Mouse (Mus musculus): ENCODE measurements around the gene Grid2. TPM values are rescaled to one million over a fixed set of nuclear protein-coding genes. Genes with fewer than 3 reads are reported as not detected.
A peak's percentile ranks its signal among the peaks of the same experiment; 100 is the strongest.

Gene Grid2
- polyA plus RNA-seq, 1 experiment from 2014 or later, result 1.3 TPM

DNA sequence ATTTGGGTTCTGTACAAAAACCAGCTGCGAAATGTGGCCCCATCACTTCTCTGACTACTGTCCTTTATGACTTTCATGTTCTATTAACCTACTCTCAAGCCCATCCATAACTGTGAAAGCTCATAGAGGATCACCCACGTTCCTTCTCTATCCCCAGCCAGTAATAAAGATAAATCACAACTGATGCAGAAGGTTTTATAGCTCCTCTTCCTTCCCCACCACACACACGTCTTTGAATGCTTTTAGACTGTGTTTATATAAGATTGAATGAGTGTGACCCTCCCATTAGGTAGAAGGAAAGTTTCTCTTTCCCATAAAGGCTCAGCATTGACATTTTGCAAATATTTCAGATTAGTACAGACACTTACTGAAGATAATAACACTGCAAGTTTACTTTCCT is 1350.1 kb downstream of the Grid2 start:
- Histone ChIP-seq H3K9ac (replicated peaks) (no peak overlapping the region), H3K27ac (no peak overlapping the region), H3K4me1 (replicated peaks) (no peaks in the 10 kb centered on the region), H3K36me3 (no peaks in the 10 kb centered on the region), H3K4me2 (no peak overlapping the region), H3K9me3 (no peaks in the 10 kb centered on the region), H3K4me3 (replicated peaks) (no peak overlapping the region), H3K27me3 (no peaks in the 10 kb centered on the region)
- WGBS, result 32% methylated on average over 3 of the region's 3 CpGs
- no peak for ATAC-seq (ENCODE audit: insufficient number of reproducible peaks, insufficient read depth, low FRiP score, low TSS enrichment, low read depth)

- Histone ChIP-seq H3K4me2 (no peak overlapping the region), H3K36me3 (no peaks in the 10 kb centered on the region), H3K9ac (replicated peaks) (no peak overlapping the region), H3K27me3 (no peaks in the 10 kb centered on the region), H3K4me1 (replicated peaks) (no peaks in the 10 kb centered on the region), H3K9me3 (no peaks in the 10 kb centered on the region), H3K27ac (no peak overlapping the region), H3K4me3 (replicated peaks) (no peak overlapping the region)
- no peak for ATAC-seq (ENCODE audit: insufficient number of reproducible peaks, insufficient read depth, low FRiP score, low TSS enrichment, low read depth)
- WGBS, result 96% methylated on average over 1 of the region's 1 CpGs
Observed at GRCm38 (mm10) chr6:64607041-64607440, 1351.4 kb downstream of the Grid2 start.

DNA sequence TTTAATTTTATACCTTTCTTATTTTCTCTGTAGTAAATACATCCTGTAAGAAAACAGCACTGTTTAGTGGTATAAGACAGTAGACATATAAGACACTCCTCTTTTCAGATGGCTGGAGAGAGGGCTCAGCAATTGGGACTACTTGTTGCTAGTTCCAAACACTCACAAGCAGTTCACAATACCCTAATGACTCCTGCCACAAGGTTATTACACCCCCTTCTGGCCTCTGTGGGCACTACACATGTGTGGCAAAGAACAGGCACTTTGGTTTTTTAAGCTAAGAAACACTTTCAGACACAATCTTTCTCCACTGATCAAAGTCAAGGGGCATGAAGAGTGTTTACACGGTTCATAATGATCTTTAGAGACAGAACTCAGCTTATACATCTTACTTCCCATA is 1352.3 kb downstream of the Grid2 start:
- ATAC-seq (ENCODE audit: insufficient number of reproducible peaks, insufficient read depth, low FRiP score, low TSS enrichment, low read depth), result no peak
- H3K4me3 ChIP-seq (replicated peaks), result no peak overlapping the region
- H3K36me3 ChIP-seq, result no peaks in the 10 kb centered on the region
- no peak overlapping the region for H3K27ac ChIP-seq
- no peak overlapping the region for H3K9ac ChIP-seq (replicated peaks)
- 20% methylated on average over 1 of the region's 1 CpGs for WGBS
- H3K9me3 ChIP-seq, result no peaks in the 10 kb centered on the region
- no peaks in the 10 kb centered on the region for H3K4me1 ChIP-seq (replicated peaks)
- no peak overlapping the region for H3K4me2 ChIP-seq
- no peaks in the 10 kb centered on the region for H3K27me3 ChIP-seq

- no peaks in the 10 kb centered on the region for H3K36me3 ChIP-seq
- H3K27ac ChIP-seq, result no peak overlapping the region
- H3K27me3 ChIP-seq, result no peaks in the 10 kb centered on the region
- no peak for ATAC-seq (ENCODE audit: insufficient number of reproducible peaks, insufficient read depth, low FRiP score, low TSS enrichment, low read depth)
- no peak overlapping the region for H3K9ac ChIP-seq (replicated peaks)
- H3K4me3 ChIP-seq (replicated peaks), result no peak overlapping the region
- no peaks in the 10 kb centered on the region for H3K9me3 ChIP-seq
- no peak overlapping the region for H3K4me2 ChIP-seq
- 54% methylated on average over 4 of the region's 4 CpGs for WGBS
- H3K4me1 ChIP-seq (replicated peaks), result no peaks in the 10 kb centered on the region; the same call in 1 of the 2 replicates
Observed at GRCm38 (mm10) chr6:64616843-64617242, 1361.2 kb downstream of the Grid2 start.

DNA sequence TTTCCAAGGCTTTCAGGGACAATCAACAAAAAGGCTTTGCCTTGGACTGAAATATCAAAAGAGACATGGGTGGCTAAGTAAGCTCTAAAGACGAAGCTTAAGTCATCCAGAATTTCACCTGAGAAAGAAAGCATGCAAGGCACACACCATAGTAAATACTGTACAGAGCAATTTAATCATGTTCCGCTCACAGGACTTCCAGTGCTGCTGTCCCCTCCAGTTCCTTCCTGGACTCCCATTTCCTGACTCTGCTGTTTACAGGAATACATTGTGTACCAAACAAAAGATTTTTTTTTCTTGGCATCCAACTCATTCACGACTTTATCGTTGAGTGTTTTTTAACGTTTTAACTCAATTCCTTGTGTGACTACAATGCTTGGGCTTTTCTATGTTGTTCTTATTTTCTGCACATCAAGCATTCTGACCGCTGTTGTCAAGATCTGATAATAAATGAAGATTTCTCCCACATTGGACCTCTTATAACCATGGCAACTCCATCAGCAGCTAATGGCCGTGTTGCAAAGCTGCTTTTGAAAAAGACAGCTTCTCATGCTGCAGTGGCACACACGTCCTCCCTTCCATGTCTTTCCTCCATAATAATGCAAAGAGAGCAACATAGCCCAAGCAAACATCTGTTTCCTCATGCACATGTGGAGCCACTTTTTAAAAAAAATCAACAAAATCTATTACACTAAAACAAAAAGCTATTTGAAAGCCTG is 1361.9 kb downstream of the Grid2 start:
- no peak overlapping the region for H3K4me3 ChIP-seq (replicated peaks)
- no peak overlapping the region for H3K27ac ChIP-seq
- H3K9me3 ChIP-seq, result no peaks in the 10 kb centered on the region
- no peak overlapping the region for H3K4me2 ChIP-seq
- no peak overlapping the region for H3K9ac ChIP-seq (replicated peaks)
- 78% methylated on average over 8 of the region's 8 CpGs for WGBS
- no peak for ATAC-seq (ENCODE audit: insufficient number of reproducible peaks, insufficient read depth, low FRiP score, low TSS enrichment, low read depth)
- H3K4me1 ChIP-seq (replicated peaks), result no peaks in the 10 kb centered on the region; the same call in 1 of the 2 replicates
- no peaks in the 10 kb centered on the region for H3K36me3 ChIP-seq
- no peaks in the 10 kb centered on the region for H3K27me3 ChIP-seq

DNA sequence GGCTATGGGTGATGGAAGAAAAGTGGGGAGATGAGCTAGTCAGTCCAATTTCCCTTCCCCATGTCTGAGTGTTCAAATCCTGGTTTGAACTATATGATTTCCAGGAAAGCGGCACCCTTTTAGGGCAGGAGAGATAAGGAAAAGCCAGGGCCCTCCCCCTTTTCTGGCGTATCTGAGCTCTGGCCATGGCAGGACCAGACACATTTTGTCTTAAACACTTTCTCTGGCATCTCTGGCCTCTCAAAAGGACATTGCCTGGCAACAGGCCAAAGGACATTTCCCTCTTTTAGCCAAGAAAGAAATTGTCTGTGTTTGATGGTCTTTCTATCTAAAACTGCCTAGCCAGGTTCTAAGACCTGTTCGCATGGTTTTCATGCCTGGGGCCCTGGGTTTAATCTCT is 1367.7 kb downstream of the Grid2 start:
- Histone ChIP-seq H3K9me3 (no peaks in the 10 kb centered on the region), H3K36me3 (no peaks in the 10 kb centered on the region), H3K27me3 (no peaks in the 10 kb centered on the region), H3K4me3 (replicated peaks) (no peak overlapping the region), H3K9ac (replicated peaks) (no peak overlapping the region), H3K4me2 (no peak overlapping the region), H3K27ac (no peak overlapping the region), H3K4me1 (replicated peaks) (no peaks in the 10 kb centered on the region; the same call in 1 of the 2 replicates)
- WGBS, result 52% methylated on average over 3 of the region's 3 CpGs
- ATAC-seq (ENCODE audit: insufficient number of reproducible peaks, insufficient read depth, low FRiP score, low TSS enrichment, low read depth), result no peak

DNA sequence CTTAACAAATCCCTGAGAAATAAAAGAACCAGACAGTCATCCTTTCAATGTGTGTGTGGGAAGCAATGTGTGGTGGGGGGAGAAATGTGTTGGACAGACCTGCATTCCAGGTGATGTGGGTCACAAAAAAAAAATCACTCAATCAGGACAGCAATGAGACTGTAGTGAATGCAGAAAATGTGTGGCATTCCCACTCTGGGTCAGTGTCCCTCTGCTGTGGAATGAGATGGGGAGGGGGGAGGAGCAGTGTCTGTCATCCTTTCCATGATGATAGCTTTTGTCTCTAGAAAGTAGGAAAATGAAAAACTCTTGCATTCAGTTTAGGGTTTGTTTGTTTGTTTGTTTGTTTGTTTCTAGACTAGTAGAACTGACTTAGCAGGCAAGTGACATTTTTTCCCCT is 1392.0 kb downstream of the Grid2 start:
- Histone ChIP-seq H3K36me3 (no peaks in the 10 kb centered on the region), H3K27ac (no peak overlapping the region), H3K4me2 (no peak overlapping the region), H3K9me3 (no peaks in the 10 kb centered on the region), H3K9ac (replicated peaks) (no peak overlapping the region), H3K27me3 (no peaks in the 10 kb centered on the region), H3K4me1 (replicated peaks) (peaks cover 3% of the 10 kb centered on the region), H3K4me3 (replicated peaks) (no peak overlapping the region)
- ATAC-seq (ENCODE audit: insufficient number of reproducible peaks, insufficient read depth, low FRiP score, low TSS enrichment, low read depth), result no peak

- Histone ChIP-seq H3K9me3 (no peaks in the 10 kb centered on the region), H3K36me3 (no peaks in the 10 kb centered on the region), H3K4me1 (replicated peaks) (peaks cover 3% of the 10 kb centered on the region), H3K9ac (replicated peaks) (no peak overlapping the region), H3K4me3 (replicated peaks) (no peak overlapping the region), H3K4me2 (no peak overlapping the region), H3K27me3 (no peaks in the 10 kb centered on the region), H3K27ac (no peak overlapping the region)
- WGBS, result 54% methylated on average over 8 of the region's 8 CpGs
- no peak for ATAC-seq (ENCODE audit: insufficient number of reproducible peaks, insufficient read depth, low FRiP score, low TSS enrichment, low read depth)
Observed at GRCm38 (mm10) chr6:64648196-64648595, 1392.5 kb downstream of the Grid2 start.

GRCm38 (mm10) chr6:64649296-64650226 is 1393.9 kb downstream of the Grid2 start:
- Histone ChIP-seq H3K4me1 (replicated peaks) (peaks cover 3% of the 10 kb centered on the region), H3K27ac (no peak overlapping the region), H3K4me2 (peak overlapping the region; percentile 52), H3K27me3 (no peaks in the 10 kb centered on the region), H3K9ac (replicated peaks) (no peak overlapping the region), H3K4me3 (replicated peaks) (peak overlapping the region; percentile 31), H3K9me3 (no peaks in the 10 kb centered on the region), H3K36me3 (no peaks in the 10 kb centered on the region)
- WGBS, result 24% methylated on average over 20 of the region's 20 CpGs
- 0 out of 2 replicates have a peak, but pooled peaks have one; percentile 42 for ATAC-seq (ENCODE audit: insufficient number of reproducible peaks, insufficient read depth, low FRiP score, low TSS enrichment, low read depth)

DNA sequence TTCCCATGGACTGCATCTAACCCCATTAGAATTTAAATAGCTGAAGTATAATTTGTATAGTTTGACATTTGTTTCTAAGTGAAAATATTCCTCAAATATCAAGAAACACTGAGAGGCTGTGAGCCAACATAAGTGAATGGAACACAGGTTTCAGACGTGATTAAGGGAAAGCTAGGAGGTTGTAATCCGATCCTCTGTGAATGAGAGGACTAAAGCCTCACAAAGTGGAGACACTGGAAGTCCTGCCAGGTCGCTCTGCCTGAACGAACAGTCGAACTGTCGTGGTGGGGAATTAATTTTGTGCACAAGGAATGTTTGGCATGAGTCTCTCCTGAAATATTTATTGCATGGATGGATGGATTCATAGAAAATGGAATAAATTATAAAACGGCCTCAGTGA is 1395.1 kb downstream of the Grid2 start:
- Histone ChIP-seq H3K4me3 (replicated peaks) (no peak overlapping the region), H3K27me3 (no peaks in the 10 kb centered on the region), H3K4me2 (0 out of 2 replicates have a peak overlapping the region, but pooled peaks have one; percentile 20), H3K36me3 (no peaks in the 10 kb centered on the region), H3K27ac (no peak overlapping the region), H3K4me1 (replicated peaks) (peaks cover 3% of the 10 kb centered on the region), H3K9me3 (no peaks in the 10 kb centered on the region), H3K9ac (replicated peaks) (no peak overlapping the region)
- WGBS, result 13% methylated on average over 7 of the region's 7 CpGs
- 0 out of 2 replicates have a peak, but pooled peaks have one; percentile 15 for ATAC-seq (ENCODE audit: insufficient number of reproducible peaks, insufficient read depth, low FRiP score, low TSS enrichment, low read depth)

DNA sequence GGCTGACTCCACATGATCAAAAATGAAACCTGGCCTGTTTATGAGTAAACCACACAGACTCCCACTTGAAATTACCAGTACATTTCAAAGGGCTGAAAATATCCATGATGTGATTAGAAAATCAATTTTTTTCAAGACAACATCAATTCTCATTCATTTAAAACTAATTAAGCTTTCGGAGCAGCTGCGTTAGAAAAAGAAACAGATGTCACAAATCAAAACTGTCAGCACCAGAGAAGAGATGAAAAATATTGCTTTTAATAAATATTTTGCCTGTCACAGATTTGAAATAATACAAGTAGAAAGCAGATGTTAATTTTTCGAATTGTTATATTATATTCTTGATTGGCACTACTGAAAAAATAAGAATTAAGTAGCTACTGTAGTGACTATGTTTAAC is 1415.3 kb downstream of the Grid2 start:
- Histone ChIP-seq H3K27me3 (no peaks in the 10 kb centered on the region), H3K9ac (replicated peaks) (no peak overlapping the region), H3K4me2 (no peak overlapping the region), H3K36me3 (no peaks in the 10 kb centered on the region), H3K27ac (no peak overlapping the region), H3K9me3 (no peaks in the 10 kb centered on the region), H3K4me3 (replicated peaks) (no peak overlapping the region), H3K4me1 (replicated peaks) (no peaks in the 10 kb centered on the region)
- WGBS, result 64% methylated on average over 3 of the region's 3 CpGs
- no peak for ATAC-seq (ENCODE audit: insufficient number of reproducible peaks, insufficient read depth, low FRiP score, low TSS enrichment, low read depth)
